Mouse (Mus musculus): Measurements from ENCODE around the gene Mamdc4. TPM values are rescaled to one million over a fixed set of nuclear protein-coding genes. Genes with fewer than 3 reads are reported as not detected.

Gene Mamdc4
- 1 to 10 TPM in 3 of 4 experiments, under 1 TPM in 1; 0.46 to 3.1 (median 1.7) TPM for total RNA-seq (2022)

DNA sequence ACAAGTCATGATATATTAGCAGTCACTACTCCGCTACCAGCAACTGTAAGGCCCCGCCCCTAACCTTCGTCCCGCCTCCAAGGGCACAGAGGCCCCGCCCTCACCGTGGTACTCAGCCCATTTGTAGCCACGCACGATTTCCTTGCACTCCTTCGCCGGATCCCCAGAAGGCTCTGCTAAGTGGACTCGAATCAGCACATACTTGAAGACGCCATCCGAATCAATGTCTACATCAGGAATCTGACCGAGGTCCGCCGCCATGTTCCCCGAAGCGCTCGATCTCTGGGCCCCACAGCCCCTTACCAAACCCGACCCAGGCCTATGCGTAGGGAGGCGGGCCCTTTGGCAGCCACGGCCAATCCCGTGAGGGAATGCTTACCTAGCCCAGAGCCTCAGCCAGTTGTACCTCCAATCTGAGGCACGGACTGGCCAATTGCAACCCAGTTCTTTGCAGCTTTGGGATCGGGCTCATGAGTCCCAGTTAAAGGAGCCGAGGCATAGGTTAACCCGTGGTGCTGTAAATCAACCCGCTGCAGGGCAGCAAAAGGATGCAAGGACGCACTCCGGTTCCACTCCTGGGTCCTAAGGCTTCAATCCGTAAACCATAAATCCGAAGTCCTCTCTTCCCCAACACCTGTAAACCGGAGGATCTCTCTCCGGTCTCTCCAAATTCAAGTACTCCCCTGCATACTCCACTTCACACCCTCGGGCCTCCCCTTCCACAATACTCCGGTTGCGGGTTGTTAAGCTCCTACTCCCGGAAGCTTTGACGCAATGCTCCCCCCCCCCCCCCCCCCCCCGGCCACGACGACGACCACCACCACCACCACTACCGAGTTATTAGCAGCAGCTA lies at the start of gene Mamdc4, which contains the start of gene Phpt1:
Gene Mamdc4, minus strand, starts transcription at position 267 of the 853 bp plus-strand sequence.
Gene Phpt1, minus strand, starts transcription at position 646 of the 853 bp plus-strand sequence.
- peak; percentile 96 to 97 for DNase-seq (ENCODE audit: low spot score in 2 of 2)

DNA sequence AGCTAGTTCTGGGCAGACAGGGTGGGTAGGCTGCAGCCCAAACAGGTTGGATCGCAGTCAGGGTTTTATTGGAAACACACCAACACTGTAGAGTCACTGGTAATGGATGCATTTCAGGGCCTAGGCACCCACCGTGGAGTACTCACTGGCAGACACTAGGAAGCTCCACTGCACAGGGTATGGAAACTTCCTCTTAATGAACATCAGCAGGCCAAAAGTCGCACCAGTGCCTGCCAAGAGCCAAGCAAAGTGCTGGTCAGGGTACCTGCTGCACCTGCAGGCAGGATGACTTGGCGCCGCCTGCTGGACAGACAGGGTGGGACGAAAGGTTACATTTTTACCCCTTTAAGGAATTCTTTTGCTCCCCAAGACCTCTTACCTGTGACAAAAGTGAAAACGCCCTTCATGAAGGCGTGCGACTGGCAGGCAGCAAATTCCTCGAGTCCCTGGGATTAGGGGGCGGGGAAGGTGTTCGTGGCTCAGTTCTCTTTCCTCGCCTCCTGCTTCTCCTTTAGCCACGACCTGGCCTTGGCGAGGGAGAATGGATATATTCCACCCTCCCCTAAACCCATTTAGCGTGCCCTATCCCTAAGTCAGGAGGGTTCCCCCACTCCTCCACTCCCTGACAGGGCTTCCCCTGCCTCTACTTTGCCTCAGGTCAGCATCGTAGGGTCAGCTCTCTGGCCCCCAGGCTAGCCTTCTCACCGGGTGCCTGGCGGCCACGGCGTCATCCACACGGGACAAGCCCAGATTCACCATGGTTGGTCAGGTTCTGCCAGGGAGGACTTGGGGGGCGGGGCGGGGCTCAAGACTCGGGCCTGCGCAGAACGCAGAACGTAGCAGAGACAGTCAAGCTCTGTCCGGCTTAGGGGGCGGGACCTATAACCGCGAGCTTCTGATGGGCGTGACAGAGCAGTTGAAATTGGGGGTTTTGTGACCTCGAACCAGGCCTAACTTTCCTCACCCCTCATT lies 46.9 kb upstream of the Mamdc4 start, which contains the start of gene Tmem141:
Gene Tmem141, minus strand, starts transcription at position 777 of the 972 bp plus-strand sequence.
- DNase-seq (ENCODE audit: low spot score in 2 of 2) = peak; percentile 67 to 91

DNA sequence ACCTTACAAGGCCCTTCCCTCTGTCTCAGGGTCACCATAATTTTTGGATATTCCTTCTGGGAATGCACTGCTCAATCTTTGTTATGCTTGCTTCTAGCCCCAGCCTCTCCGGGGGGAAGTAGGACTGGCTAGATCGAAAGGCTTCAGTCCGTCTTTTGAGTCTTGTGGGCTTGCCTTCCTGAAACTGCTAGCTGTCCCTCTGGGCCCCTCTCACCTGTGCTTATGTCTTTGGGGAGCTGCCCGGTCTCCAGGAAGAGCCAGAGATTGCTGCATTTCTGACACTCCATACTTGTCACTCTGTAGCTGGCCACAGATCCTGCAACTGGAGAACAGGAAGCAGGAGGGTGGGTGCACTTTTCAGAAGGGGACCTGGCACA lies 46.2 kb upstream of the Mamdc4 start:
- DNase-seq (ENCODE audit: low spot score in 2 of 2) = no peak

DNA sequence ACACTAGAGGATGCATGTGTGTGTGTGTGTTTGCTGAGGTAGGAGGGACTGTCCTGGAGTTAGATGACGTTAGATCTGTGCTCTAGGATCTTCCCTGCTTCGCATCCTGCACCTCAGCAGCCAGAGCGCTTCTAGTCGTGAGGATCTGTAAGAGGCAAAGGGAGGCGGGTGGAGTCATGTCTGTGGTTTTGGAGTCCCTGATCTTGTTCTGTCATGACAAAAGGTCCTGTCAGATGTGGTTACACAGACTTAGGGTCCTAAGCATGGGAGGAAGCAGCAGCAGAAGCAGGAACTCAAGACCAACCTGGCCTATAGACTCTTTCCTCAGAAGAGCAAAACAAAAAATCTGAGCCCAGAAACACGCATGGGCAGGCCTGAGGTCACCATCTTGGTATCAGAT lies 45.7 kb upstream of the Mamdc4 start:
- no peak for DNase-seq (ENCODE audit: low spot score in 2 of 2)

DNA sequence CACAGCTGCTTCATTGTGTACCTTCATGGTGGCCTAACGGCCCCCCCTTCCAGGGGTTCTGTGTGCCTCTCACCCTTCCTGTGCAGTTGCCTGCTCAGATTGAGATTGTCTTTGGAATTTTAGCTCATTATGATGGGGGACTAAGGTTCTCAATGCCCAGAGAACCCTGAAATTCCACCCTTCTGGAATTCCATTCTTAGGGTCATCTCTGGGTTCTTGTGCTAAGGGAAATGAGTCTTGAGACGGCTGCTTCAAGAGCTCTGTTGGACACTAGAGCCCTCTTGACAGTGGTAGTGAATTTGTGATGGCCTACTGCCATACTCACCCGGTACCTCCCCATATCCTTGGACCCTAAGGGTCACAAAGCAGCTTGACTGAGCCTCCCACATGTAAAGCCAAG lies 42.9 kb upstream of the Mamdc4 start, which contains the start of gene Ccdc183:
Gene Ccdc183, minus strand, starts transcription at position 101 of the 400 bp plus-strand sequence.
- no peak for DNase-seq (ENCODE audit: low spot score in 2 of 2)

DNA sequence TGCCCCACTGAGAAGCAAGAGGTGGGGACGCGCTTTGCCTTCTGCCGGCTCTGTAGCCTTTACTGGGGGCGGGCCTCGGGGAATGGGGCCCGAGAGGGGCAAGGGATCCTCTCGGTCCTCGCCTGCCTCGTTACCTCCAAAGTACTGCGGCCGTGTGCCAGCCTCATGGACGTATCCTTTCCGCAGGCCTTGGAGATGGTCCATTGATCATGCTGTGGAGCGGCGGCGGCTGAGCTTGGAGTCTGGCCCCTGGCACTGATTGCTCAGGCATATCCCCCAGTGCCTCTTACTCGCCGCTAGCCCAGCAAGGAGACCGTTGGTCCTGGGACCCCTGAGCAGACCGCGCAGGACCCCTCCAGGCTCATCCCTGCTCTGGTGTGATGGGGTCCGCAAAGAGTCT lies 41.8 kb upstream of the Mamdc4 start:
- DNase-seq (ENCODE audit: low spot score in 2 of 2) = no peak

DNA sequence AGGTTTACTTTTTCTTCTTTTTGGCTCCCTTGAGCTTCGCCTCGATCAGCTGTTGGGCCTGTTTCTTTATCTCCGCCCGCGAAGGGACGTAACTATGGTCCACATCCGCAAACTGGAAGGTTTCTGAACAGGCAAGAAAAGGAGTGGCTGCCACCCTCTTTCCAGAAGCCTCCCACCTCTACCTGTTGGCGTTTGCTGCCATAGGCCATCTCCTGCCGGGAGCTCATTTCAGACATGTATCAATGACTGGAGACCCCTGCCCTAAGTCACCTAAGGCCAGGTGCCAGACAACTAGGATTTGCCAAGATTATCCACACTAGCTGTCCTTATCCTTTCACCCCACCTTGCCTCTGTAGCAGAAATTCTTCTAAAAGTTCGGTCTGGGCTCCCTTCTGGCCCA lies 34.0 kb upstream of the Mamdc4 start:
- no peak for DNase-seq (ENCODE audit: low spot score in 2 of 2)

DNA sequence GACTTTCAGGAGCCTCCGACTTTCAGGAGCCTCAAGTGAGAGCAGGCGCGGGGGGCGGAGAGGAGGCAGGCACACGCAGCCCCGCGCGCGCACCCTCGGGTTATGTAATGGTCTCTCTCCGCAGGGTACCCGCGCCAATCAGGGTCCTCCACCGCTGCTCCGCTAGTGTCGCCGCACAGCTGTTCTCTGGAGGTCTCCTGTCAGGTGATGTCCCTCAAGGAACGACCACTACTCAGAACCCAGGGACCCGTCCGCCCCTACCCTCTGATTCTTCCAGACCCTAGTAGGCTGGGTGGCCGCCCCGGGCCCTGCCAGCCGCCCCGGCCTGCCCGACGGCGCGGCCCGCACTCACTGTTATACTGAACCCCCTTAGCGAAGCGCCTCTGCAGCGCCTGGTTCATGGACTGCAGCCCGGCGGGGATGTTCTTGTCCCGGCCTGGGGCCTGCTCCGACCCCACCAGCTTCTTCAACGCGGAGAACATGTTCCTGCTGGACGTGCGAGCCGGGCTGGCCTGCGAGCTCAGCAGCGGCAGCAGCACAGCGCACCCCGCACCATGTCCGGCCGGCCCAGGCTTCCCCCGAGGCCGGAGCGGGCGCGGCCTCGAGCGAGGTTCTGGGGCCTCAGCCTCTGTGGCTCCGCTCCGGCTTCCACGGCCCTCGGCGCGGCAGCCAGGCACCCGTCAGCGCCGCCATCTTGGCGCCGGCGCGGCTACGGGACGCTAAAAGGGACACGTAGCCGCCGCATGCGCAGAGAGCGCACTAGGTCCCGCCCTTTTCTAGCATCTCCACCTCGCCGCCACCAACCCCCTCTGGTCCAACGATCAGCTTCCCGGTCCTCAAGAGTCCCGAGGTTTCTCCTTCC lies 33.3 kb upstream of the Mamdc4 start, which contains the start of gene Rabl6:
Gene Rabl6, minus strand, starts transcription at position 761 of the 862 bp plus-strand sequence.
- DNase-seq (ENCODE audit: low spot score in 2 of 2) = peak; percentile 84 to 85

DNA sequence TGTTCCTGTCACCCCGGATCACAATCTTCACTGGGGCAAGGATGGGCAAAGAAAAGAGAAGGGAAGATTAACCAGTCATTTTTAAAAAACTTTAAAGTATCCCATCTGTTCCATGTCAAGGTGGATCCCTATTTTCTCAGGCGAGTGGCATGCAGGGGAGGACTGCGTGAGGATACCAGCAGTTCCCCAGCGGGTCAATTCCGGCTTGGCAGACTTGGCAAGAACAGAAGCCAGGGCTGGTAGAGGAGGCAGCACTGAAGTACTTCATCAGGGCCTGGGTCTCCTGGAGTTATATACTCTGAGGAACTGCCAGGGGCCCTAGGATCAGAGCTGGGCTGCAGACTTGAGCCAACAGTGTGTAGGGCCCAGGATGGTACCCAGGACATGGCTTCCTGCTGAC lies 27.9 kb upstream of the Mamdc4 start:
- no peak for DNase-seq (ENCODE audit: low spot score in 2 of 2)

DNA sequence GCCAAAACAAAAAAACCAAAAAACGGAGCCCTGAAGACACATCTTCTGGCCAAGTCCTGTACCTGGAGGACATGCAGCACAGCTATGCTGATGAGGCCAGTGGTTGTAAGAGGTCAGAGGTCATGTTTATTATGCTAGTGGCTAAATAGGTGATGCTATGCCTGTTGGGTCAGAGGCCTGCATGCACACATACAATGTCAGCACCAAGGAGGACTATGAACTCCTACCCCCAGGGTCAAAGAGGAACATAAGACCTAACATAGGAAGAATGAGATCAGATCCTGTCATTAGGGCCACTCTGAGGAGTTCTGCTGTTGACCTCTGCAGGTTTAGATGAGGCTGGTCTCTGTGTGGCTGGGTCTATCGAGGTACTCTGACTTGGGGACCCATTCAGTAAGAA lies 25.4 kb upstream of the Mamdc4 start:
- DNase-seq (ENCODE audit: low spot score in 2 of 2) = no peak

DNA sequence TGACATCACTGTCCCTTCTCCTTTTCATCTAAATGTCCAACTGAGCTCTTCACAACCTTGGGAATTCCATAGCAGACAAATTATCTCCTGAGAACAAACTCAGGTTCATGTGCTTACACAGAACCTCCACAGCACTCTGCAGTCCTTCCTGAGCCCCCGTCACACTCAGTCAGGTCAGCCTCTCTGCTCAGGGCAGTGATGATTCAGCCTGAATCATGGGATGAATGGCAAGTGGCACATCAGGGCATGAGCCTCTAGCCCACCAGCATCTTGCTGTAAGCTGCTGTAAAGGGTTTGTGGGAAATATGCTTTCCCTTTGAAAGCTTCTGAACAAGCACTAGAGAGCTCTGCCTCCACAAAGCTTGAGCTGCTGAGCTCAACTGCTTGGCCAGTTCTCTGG lies 24.1 kb upstream of the Mamdc4 start:
- no peak for DNase-seq (ENCODE audit: low spot score in 2 of 2)

DNA sequence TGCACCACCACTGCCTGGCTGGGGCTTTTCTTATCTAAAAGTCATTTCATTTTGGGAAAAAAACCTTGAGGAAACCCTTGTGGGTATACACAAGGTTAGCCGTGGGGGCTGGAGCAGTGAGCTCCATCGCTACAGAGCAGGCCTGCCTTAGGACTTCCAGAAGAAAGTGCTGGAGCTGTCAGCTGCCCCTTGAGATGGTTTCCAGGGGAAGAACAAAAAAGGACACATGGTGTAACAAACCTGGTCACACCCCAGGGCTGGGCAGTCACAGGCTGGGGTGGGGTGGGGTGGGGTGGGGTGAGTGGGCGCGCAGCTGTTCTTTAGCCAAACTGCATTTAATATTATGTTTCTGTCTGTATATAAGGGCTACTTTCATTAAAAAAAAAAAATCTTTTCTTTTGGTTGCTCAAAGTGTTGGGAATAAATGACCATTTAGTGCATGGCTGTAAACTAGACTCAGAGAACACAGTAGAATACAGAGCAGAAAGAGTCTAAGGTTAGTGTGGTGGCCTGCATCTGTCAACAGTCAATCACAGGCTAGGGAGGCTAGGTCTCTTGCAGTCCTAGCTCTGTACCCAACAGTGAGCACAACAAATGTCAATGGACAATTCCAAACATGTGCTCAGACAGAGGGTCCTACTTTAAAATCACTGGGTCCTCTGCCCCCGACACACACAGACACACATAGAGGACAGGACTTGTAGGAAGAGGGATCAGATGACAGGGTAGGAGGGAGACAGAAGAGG lies 22.3 kb upstream of the Mamdc4 start:
- no peak for DNase-seq (ENCODE audit: low spot score in 2 of 2)

DNA sequence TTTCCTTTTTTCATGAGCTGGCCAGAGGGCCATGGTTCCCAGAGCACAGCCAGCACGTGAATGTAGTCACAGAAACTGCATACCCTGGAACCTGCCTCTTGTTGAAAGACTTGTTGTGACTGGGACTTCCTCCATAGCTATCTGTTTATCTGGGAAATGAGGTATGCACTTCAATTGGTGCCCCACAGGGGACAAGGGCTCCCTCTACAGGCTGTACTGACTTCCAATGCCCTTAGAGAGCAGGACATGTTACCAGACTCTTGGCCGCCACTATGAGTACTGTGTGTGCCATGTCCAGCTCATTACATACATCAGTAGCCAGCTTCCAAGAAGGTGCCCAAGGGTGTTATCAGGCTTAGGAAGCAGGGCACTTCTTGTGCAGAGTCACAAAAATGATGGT lies 17.2 kb upstream of the Mamdc4 start:
- DNase-seq (ENCODE audit: low spot score in 2 of 2) = no peak

DNA sequence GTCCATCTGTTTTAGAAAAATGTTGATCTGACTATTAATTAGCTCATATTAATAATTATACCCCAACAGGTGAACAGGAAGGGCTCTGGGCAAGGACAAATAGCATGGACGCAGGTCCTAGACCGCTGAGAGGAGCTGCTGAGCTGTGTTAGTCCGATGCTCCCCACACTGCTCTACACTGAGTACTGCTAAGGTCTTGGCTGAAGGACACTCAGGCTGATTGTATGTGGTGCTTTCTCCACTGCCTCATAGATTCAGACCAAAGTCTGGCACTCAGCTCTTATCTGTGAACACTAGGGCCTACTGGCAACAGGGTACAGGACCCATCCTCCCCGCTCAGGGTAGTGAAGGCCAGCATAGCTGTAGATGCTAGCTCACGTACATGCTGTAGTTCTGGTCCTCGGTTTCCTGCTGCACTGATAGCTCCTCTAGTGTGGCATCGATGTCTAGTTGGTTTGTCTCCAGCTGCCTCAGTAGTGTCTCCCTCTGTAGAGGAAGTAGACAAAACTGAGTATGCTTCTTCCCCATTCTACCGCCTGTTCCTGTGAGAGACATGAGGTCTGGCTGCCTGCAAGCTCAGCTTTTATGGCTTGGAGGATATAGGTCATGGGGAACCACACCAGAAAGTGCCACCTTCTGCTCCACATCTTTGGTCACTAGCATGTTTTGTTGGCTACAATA lies 13.7 kb upstream of the Mamdc4 start:
- no peak for DNase-seq (ENCODE audit: low spot score in 2 of 2)

DNA sequence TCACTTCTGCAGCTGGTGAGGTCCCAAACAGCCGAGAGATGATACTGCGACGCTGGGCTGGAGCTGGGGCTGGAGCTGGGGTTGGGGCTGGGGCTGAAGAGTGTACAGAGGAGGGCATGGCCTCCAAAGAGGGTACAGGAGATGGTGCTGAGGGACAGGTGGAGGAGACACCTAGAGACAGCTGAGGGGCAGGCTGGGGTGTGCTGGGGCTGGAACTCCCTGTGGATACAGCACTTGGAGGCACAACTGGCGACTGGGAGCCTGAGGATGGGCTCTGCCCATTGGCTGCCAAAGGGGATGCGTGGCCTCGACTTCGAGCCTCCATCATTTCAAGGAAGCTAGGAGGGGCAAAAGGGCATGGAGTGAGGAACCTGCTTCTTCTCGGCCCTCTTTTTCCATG lies 12.6 kb upstream of the Mamdc4 start:
- no peak for DNase-seq (ENCODE audit: low spot score in 2 of 2)

DNA sequence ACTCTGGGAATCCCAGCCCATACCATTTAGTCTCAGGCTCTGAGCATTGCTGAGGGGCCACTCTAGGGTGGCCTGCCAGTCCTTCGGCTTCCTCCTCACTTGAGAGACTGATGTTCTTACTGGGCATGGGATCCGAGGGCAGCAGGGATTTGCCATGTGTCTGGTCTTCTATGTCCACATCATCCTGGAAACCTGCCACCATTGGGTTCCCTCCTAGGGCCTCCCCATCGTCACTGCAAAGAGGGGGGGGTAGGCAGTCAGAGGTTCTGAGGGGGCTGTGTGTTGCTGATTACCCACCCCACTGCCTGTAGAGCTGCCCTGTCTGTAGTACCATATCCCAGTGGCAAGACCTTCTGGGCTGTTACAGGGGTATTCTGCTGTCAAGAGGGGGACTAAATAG lies 11.0 kb upstream of the Mamdc4 start:
- DNase-seq (ENCODE audit: low spot score in 2 of 2) = no peak

DNA sequence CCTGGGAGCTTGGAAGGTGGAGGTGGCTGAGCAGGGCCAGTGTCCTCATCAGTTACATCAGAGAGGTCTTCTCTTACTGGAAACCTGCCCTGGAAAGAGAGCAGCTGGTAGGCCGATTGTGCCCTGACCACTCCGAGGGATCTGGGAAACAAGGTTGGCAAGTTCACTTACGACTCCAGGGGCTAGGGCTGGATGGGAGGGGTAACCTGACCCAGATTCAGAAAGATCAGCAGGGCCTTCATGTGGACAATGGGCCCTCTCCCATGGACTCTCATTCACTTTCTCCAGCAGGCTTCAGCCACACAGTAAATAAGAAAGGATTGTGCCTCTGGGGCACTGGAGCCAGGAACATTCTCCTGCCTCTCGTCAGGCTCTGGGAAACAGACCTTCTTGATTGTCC lies 10.2 kb upstream of the Mamdc4 start:
- DNase-seq (ENCODE audit: low spot score in 2 of 2) = peak in 1 of 2 experiments; percentile 48

DNA sequence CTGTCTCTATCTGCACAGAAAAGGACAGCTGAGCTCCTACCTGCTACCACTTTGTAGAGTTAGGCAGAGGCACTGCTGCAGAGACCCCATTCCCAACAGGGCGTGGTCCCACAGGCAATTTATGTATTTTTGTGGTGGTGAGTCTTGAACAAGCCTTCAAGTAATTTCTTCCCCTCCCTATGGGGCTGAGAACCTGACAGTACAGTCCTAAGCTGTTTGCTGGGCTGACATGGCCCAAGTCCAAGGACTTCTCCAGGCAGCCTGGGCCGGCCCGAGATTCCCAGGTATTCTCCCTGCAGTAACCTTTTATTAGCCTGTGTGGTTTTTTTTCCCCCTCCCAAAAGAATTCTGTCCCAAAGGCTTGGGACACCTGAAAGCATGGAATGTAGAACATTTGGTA lies 9.5 kb upstream of the Mamdc4 start:
- DNase-seq (ENCODE audit: low spot score in 2 of 2) = no peak

DNA sequence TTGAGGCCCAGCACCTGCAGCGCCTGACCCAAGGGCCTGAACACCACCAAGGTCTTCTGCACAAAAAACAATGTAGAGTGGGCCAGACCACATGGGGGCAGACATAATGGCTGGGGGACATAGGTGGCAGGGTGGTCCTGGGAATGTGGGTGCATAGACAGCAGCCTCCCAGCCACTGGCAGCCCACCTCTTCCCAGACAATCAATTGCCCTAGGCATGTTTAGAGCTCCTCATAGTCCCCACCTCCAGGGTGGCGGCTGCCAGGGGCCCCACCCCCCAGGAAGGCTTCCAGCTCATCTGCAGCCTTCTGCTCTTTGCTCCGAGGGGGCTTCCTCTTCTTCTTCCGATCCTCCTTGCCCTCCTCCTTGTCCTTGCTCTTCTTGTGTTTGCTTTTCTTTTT lies 8.9 kb upstream of the Mamdc4 start:
- no peak for DNase-seq (ENCODE audit: low spot score in 2 of 2)

DNA sequence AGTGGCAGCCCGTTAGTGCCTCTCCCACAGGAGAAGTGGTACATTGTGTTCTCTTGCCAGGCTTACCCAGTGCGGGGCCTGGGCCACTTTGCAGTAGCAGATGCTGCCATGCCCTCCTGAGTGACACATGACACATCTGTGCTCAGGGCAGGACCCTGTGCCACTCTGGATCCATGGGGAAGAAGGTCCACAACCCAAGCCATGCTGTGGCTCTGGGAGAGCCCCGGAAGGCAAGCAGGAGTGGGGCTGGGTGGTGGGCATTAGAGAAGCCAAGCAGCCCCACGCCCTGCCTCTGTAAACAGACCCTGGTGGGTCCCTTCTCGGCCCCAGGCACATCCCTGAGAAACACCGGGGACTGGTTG lies 8.5 kb upstream of the Mamdc4 start:
- DNase-seq (ENCODE audit: low spot score in 2 of 2) = peak in 1 of 2 experiments; percentile 35
